ENCODE assay signal across 8 mouse cellular contexts in the genomic region with DNA sequence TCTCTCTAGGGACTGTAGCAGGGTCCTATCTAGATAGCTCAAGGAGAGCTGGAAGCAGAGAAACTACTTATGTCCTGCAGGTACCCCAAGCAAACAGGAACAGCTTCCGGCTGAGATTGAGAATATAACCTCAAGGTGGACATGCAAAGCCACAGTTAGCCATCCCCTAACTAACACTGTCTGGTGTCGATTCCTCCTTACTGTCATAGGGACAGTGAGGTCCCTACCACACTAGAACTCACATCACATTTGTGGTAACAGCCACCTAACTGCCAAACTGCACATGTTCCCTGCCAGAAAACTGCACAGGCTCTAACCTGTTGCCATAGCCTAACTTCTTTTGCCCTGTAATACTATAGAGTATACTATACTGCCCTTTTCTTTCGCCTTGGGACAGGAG. TPM values are rescaled to one million over a fixed set of nuclear protein-coding genes. Genes with fewer than 3 reads are reported as not detected.
DNase-seq lines count a peak whose midpoint lies in the region; ATAC-seq and TF ChIP-seq lines count a peak whose summit lies in the region.

No protein-coding gene starts in this region.

- H3K36me3 ChIP-seq in kidney, embryonic 15.5 days, result peaks cover 36% of the 10 kb centered on the region
- peaks cover 35% of the 10 kb centered on the region for H3K36me3 ChIP-seq in embryonic facial prominence, embryonic 14.5 days (ENCODE audit: control insufficient read depth, insufficient read depth, low read length)
- peaks cover 7% of the 10 kb centered on the region for H3K36me3 ChIP-seq in myocyte (ENCODE audit: control insufficient read depth, insufficient read depth)

- no peak for TF ChIP-seq POLR2A in myocyte (IDR thresholded peaks at IDR 0.05; ENCODE audit: insufficient read length, low read depth)

- no peak for ATAC-seq in kidney, embryonic 15.5 days (replicated peaks; ENCODE audit: low FRiP score)
- ATAC-seq in embryonic facial prominence, embryonic 14.5 days (ENCODE audit: low read depth), result no peak
- ATAC-seq in erythroid progenitor cell, adult 5-6 weeks (replicated peaks; ENCODE audit: low FRiP score, poor library complexity, severe bottlenecking), result no peak

- H3K4me3 ChIP-seq in kidney, embryonic 15.5 days (replicated peaks), result peak overlapping the region; percentile 66
- H3K4me3 ChIP-seq in embryonic facial prominence, embryonic 14.5 days (ENCODE audit: low read depth, low read length), result peak overlapping the region; percentile 91
- H3K4me3 ChIP-seq in myocyte, result peak overlapping the region; percentile 72

- H3K9me3 ChIP-seq in kidney, embryonic 15.5 days (replicated peaks), result no peaks in the 10 kb centered on the region
- H3K9me3 ChIP-seq in embryonic facial prominence, embryonic 14.5 days (ENCODE audit: control insufficient read depth, low read length), result no peaks in the 10 kb centered on the region

- 62% methylated on average over 3 of the region's 3 CpGs for WGBS in kidney, embryonic 15.5 days
- 63% methylated on average over 3 of the region's 3 CpGs for WGBS in embryonic facial prominence, embryonic 14.5 days

- no peaks in the 10 kb centered on the region for H3K27me3 ChIP-seq in kidney, embryonic 15.5 days
- no peaks in the 10 kb centered on the region for H3K27me3 ChIP-seq in embryonic facial prominence, embryonic 14.5 days (replicated peaks; ENCODE audit: control insufficient read depth, insufficient read depth, low read length)
- no peaks in the 10 kb centered on the region for H3K27me3 ChIP-seq in myocyte (ENCODE audit: control insufficient read depth, insufficient read depth, insufficient read length)

- H3ac ChIP-seq in myocyte (ENCODE audit: control insufficient read depth, insufficient read length), result peak overlapping the region; percentile 98

- peak overlapping the region; percentile 81 for H3K4me2 ChIP-seq in kidney, embryonic 15.5 days
- peak overlapping the region; percentile 92 for H3K4me2 ChIP-seq in embryonic facial prominence, embryonic 14.5 days (ENCODE audit: low read depth, low read length)
- H3K4me2 ChIP-seq in myocyte (ENCODE audit: low read depth), result peak overlapping the region; percentile 93

- peaks cover 46% of the 10 kb centered on the region for H3K79me2 ChIP-seq in myocyte (ENCODE audit: control insufficient read depth, insufficient read depth)

- peak overlapping the region; percentile 96 for H3K9ac ChIP-seq in kidney, embryonic 15.5 days
- 0 out of 2 replicates have a peak overlapping the region, but pooled peaks have one; percentile 98 for H3K9ac ChIP-seq in embryonic facial prominence, embryonic 14.5 days (ENCODE audit: low read depth, low read length)

- H3K27ac ChIP-seq in kidney, embryonic 15.5 days, result peak overlapping the region; percentile 97
- H3K27ac ChIP-seq in embryonic facial prominence, embryonic 14.5 days (replicated peaks; ENCODE audit: low read depth, low read length), result peak overlapping the region; percentile 72; the same call in 1 of the 2 replicates

- DNase-seq in kidney, postnatal 14 days, result no peak
- no peak for DNase-seq in embryonic facial prominence, embryonic 14.5 days (ENCODE audit: low spot score)
- DNase-seq in induced T-regulatory cell, adult 2 months (ENCODE audit: low read depth), result peak; percentile 37
- no peak for DNase-seq in adrenal gland, postnatal 25 days
- DNase-seq in cerebellum, postnatal 4 days (ENCODE audit: low spot score in 2 of 2), result no peak

- H3K4me1 ChIP-seq in kidney, embryonic 15.5 days, result peaks cover 42% of the 10 kb centered on the region
- peaks cover 32% of the 10 kb centered on the region for H3K4me1 ChIP-seq in embryonic facial prominence, embryonic 14.5 days (ENCODE audit: control insufficient read depth, insufficient read depth, low read length)

TF ChIP-seq in myocyte, 11 proteins besides CTCF, POLR2A, EP300 and RAD21:
- no peak for TF ChIP-seq POLR2AphosphoS2 (IDR thresholded peaks at IDR 0.05; ENCODE audit: insufficient read length, low read depth)
- TF ChIP-seq MYOG (IDR thresholded peaks at IDR 0.05; ENCODE audit: control insufficient read depth in 1 of 3, insufficient read depth in 1 of 3, insufficient read length in 2 of 3, low read depth in 2 of 3), result no peak
- TF ChIP-seq REST (IDR thresholded peaks at IDR 0.05; ENCODE audit: insufficient read depth, insufficient read length), result no peak
- no peak for TF ChIP-seq TCF3 (IDR thresholded peaks at IDR 0.05; ENCODE audit: insufficient read length, low read depth)
- no peak for TF ChIP-seq SRF (IDR thresholded peaks at IDR 0.05; ENCODE audit: control insufficient read depth, insufficient read length, low read depth)
- TF ChIP-seq E2F4 (IDR thresholded peaks at IDR 0.05; ENCODE audit: insufficient read depth), result no peak
- no peak for TF ChIP-seq MAX (IDR thresholded peaks at IDR 0.05; ENCODE audit: low read depth)
- no peak for TF ChIP-seq MYOD1 (IDR thresholded peaks at IDR 0.05; ENCODE audit: control insufficient read depth in 1 of 3, insufficient read length in 2 of 3, low read depth in 2 of 3)
- no peak for TF ChIP-seq TCF12 (IDR thresholded peaks at IDR 0.05; ENCODE audit: insufficient read depth, poor library complexity, severe bottlenecking)

RNA-seq across cellular contexts. Expression of gene Srf, which starts 2.0 kb away (rescaled TPM):
- 9.1 and 9.5 TPM in 2 replicates for polyA plus RNA-seq in kidney, embryonic 15.5 days (2015; fragmentation: Nextera tagmentation; extraction: Ambion mirVana)
- polyA plus RNA-seq in embryonic facial prominence, embryonic 14.5 days (2014; fragmentation: Nextera tagmentation; extraction: Ambion mirVana), result 10.5 and 14.0 TPM in 2 replicates
- 51.1 TPM for polyA plus RNA-seq in myocyte (2012; fragmentation: generic; extraction: Trizol)
- 12.2 and 23.8 TPM in 2 replicates for total RNA-seq in erythroid progenitor cell, adult 5-6 weeks (2015; ENCODE audit: low replicate concordance)
- total RNA-seq in erythroid progenitor cell, adult 5-6 weeks (2017; ENCODE audit: low replicate concordance), result 7.2 and 9.9 TPM in 2 replicates
- 37.1 and 47.1 TPM in 2 replicates for total RNA-seq in adrenal gland, postnatal 25 days (2021)

RNA-seq across cellular contexts. Expression of gene Cul9, which starts 7.7 kb away (rescaled TPM):
- polyA plus RNA-seq in kidney, embryonic 15.5 days (2015; fragmentation: Nextera tagmentation; extraction: Ambion mirVana), result 5.3 and 5.8 TPM in 2 replicates
- 5.5 and 6.0 TPM in 2 replicates for polyA plus RNA-seq in embryonic facial prominence, embryonic 14.5 days (2014; fragmentation: Nextera tagmentation; extraction: Ambion mirVana)
- polyA plus RNA-seq in myocyte (2012; fragmentation: generic; extraction: Trizol), result 0.43 TPM
- total RNA-seq in erythroid progenitor cell, adult 5-6 weeks (2015; ENCODE audit: low replicate concordance), result 0.42 and 5.8 TPM in 2 replicates
- total RNA-seq in erythroid progenitor cell, adult 5-6 weeks (2017; ENCODE audit: low replicate concordance), result 0.26 TPM in 1 of 2 replicates, not detected in the other
- 21.1 and 32.5 TPM in 2 replicates for total RNA-seq in adrenal gland, postnatal 25 days (2021)

RNA-seq across cellular contexts. Expression of gene Dnph1, which starts 57.4 kb away (rescaled TPM):
- polyA plus RNA-seq in kidney, embryonic 15.5 days (2015; fragmentation: Nextera tagmentation; extraction: Ambion mirVana), result 58.0 and 58.5 TPM in 2 replicates
- polyA plus RNA-seq in embryonic facial prominence, embryonic 14.5 days (2014; fragmentation: Nextera tagmentation; extraction: Ambion mirVana), result 34.5 and 36.9 TPM in 2 replicates
- 22.6 TPM for polyA plus RNA-seq in myocyte (2012; fragmentation: generic; extraction: Trizol)
- 3.8 and 5.0 TPM in 2 replicates for total RNA-seq in erythroid progenitor cell, adult 5-6 weeks (2015; ENCODE audit: low replicate concordance)
- 0.64 and 1.9 TPM in 2 replicates for total RNA-seq in erythroid progenitor cell, adult 5-6 weeks (2017; ENCODE audit: low replicate concordance)
- 5.3 and 8.4 TPM in 2 replicates for total RNA-seq in adrenal gland, postnatal 25 days (2021)
